Mouse (Mus musculus): Measurements from ENCODE around the gene Tmem39a. TPM values are rescaled to one million over a fixed set of nuclear protein-coding genes. Genes with fewer than 3 reads are reported as not detected.

Gene Tmem39a
- total RNA-seq, 2 experiments from 2014 or later, result 47.4 to 56.4 TPM

GRCm38 (mm10) chr16:38625811-38626369, 67.4 kb downstream of the Tmem39a start:
- no peak for DNase-seq (ENCODE audit: low spot score in 2 of 2)

GRCm38 (mm10) chr16:38632147-38632546, 73.6 kb downstream of the Tmem39a start:
- peak; percentile 42 to 51 for DNase-seq (ENCODE audit: low spot score in 2 of 2)

GRCm38 (mm10) chr16:38635833-38636390, 77.4 kb downstream of the Tmem39a start:
- no peak for DNase-seq (ENCODE audit: low spot score in 2 of 2)

- DNase-seq (ENCODE audit: low spot score in 2 of 2), result no peak
These were observed 78.2 kb downstream of the Tmem39a start for GRCm38 (mm10) chr16:38636682-38637081.

GRCm38 (mm10) chr16:38637085-38637484, 78.6 kb downstream of the Tmem39a start:
- DNase-seq (ENCODE audit: low spot score in 2 of 2), result peak in 1 of 2 experiments; percentile 34

Other genes with a start within 250 kb of the Tmem39a start
- under 1 TPM in 1 of 2 experiments, not detected in 1; 0.20 TPM for gene Maats1, start 216.6 kb upstream of the Tmem39a start, total RNA-seq (2021)
- 100 to 1,000 TPM; 109 to 129 TPM for gene Cox17, start 211.7 kb upstream of the Tmem39a start, total RNA-seq (2021)
- not detected for gene Gm21987, start 211.7 kb upstream of the Tmem39a start, total RNA-seq (2021)
- 10 to 100 TPM; 42.5 to 57.1 TPM for gene Popdc2, start 196.5 kb upstream of the Tmem39a start, total RNA-seq (2021)
- 1 to 10 TPM; 1.5 to 2.0 TPM for gene Pla1a, start 125.6 kb upstream of the Tmem39a start, total RNA-seq (2021)
- gene Adprh, start 106.0 kb upstream of the Tmem39a start, total RNA-seq (2021), result 10 to 100 TPM; 41.5 to 45.3 TPM
- under 1 TPM; 0.26 to 0.44 TPM for gene Cd80, start 103.1 kb upstream of the Tmem39a start, total RNA-seq (2021)
- 10 to 100 TPM; 30.8 to 33.5 TPM for gene Timmdc1, start 36.0 kb upstream of the Tmem39a start, total RNA-seq (2021)
- 10 to 100 TPM; 12.7 to 14.8 TPM for gene Poglut1, start 8.4 kb upstream of the Tmem39a start, total RNA-seq (2021)
- 10 to 100 TPM; 30.1 to 31.2 TPM for gene Arhgap31, start 154.6 kb downstream of the Tmem39a start, total RNA-seq (2021)
- 1 to 10 TPM; 6.8 to 8.5 TPM for gene B4galt4, start 183.6 kb downstream of the Tmem39a start, total RNA-seq (2021)
- gene Upk1b, start 241.6 kb downstream of the Tmem39a start, total RNA-seq (2021), result under 1 TPM in 1 of 2 experiments, not detected in 1; 0.49 TPM